Mouse (Mus musculus): ENCODE measurements around the gene 2410137M14Rik. TPM values are rescaled to one million over a fixed set of nuclear protein-coding genes. Genes with fewer than 3 reads are reported as not detected.

The 2410137M14Rik gene
- polyA plus RNA-seq, 1 experiment from 2014 or later = 0.36 TPM

- Histone ChIP-seq H3K9me3 (ENCODE audit: control insufficient read depth, low read length) (no peaks in the 10 kb centered on the region), H3K36me3 (ENCODE audit: control insufficient read depth, insufficient read depth, low read length) (no peaks in the 10 kb centered on the region), H3K27ac (ENCODE audit: low read depth, low read length) (peak within 1 kb of the TSS; percentile 78), H3K4me3 (ENCODE audit: low read length) (peak within 1 kb of the TSS; percentile 75), H3K4me2 (ENCODE audit: low read length) (peak within 1 kb of the TSS; percentile 88), H3K4me1 (ENCODE audit: control insufficient read depth, insufficient read depth, low read depth, low read length) (peaks cover 16% of the 10 kb centered on the region), H3K27me3 (replicated peaks; ENCODE audit: control insufficient read depth, insufficient read depth, low read length) (no peaks in the 10 kb centered on the region), H3K9ac (ENCODE audit: low read depth, low read length) (peak within 1 kb of the TSS; percentile 75)
- peak; percentile 98 for ATAC-seq
- under 1% methylated on average over 46 of the region's 46 CpGs for WGBS
Observed at GRCm38 (mm10) chr17:36957999-36958743, 22.9 kb downstream of the 2410137M14Rik start, which contains the start of the genes Znrd1 and Znrd1as. TSS of gene Znrd1 (minus strand) at chr17:36958559. TSS of gene Znrd1as (plus strand) at chr17:36958592.

- Histone ChIP-seq H3K36me3 (ENCODE audit: control insufficient read depth, insufficient read depth, low read length) (peaks cover 12% of the 10 kb centered on the region), H3K9ac (ENCODE audit: low read depth, low read length) (no peak overlapping the region), H3K27me3 (replicated peaks; ENCODE audit: control insufficient read depth, insufficient read depth, low read length) (no peaks in the 10 kb centered on the region), H3K4me1 (ENCODE audit: control insufficient read depth, insufficient read depth, low read depth, low read length) (peaks cover 16% of the 10 kb centered on the region), H3K9me3 (ENCODE audit: control insufficient read depth, low read length) (no peaks in the 10 kb centered on the region), H3K27ac (ENCODE audit: low read depth, low read length) (no peak overlapping the region), H3K4me3 (ENCODE audit: low read length) (no peak overlapping the region), H3K4me2 (ENCODE audit: low read length) (no peak overlapping the region)
- no peak for ATAC-seq
- WGBS = 97% methylated on average over 1 of the region's 1 CpGs
Observed at GRCm38 (mm10) chr17:36953062-36953461, 28.0 kb downstream of the 2410137M14Rik start.

GRCm38 (mm10) chr17:36952631-36953030, 28.4 kb downstream of the 2410137M14Rik start:
- H3K4me3 ChIP-seq (ENCODE audit: low read length) = no peak overlapping the region
- H3K9me3 ChIP-seq (ENCODE audit: control insufficient read depth, low read length) = no peaks in the 10 kb centered on the region
- no peak for ATAC-seq
- H3K4me2 ChIP-seq (ENCODE audit: low read length) = no peak overlapping the region
- H3K27ac ChIP-seq (ENCODE audit: low read depth, low read length) = no peak overlapping the region
- H3K27me3 ChIP-seq (replicated peaks; ENCODE audit: control insufficient read depth, insufficient read depth, low read length) = no peaks in the 10 kb centered on the region
- peaks cover 16% of the 10 kb centered on the region for H3K4me1 ChIP-seq (ENCODE audit: control insufficient read depth, insufficient read depth, low read depth, low read length)
- 93% methylated on average over 2 of the region's 2 CpGs for WGBS
- no peak overlapping the region for H3K9ac ChIP-seq (ENCODE audit: low read depth, low read length)
- H3K36me3 ChIP-seq (ENCODE audit: control insufficient read depth, insufficient read depth, low read length) = peaks cover 12% of the 10 kb centered on the region

- H3K4me2 ChIP-seq (ENCODE audit: low read length) = peak within 1 kb of the TSS; percentile 79
- H3K9ac ChIP-seq (ENCODE audit: low read depth, low read length) = peak within 1 kb of the TSS; percentile 79
- no peaks in the 10 kb centered on the region for H3K9me3 ChIP-seq (ENCODE audit: control insufficient read depth, low read length)
- H3K36me3 ChIP-seq (ENCODE audit: control insufficient read depth, insufficient read depth, low read length) = peaks cover 12% of the 10 kb centered on the region
- peak within 1 kb of the TSS; percentile 89 for H3K27ac ChIP-seq (ENCODE audit: low read depth, low read length)
- peak; percentile 96 for ATAC-seq
- no peaks in the 10 kb centered on the region for H3K27me3 ChIP-seq (replicated peaks; ENCODE audit: control insufficient read depth, insufficient read depth, low read length)
- 2% methylated on average over 36 of the region's 36 CpGs for WGBS
- peak within 1 kb of the TSS; percentile 81 for H3K4me3 ChIP-seq (ENCODE audit: low read length)
- peaks cover 19% of the 10 kb centered on the region for H3K4me1 ChIP-seq (ENCODE audit: control insufficient read depth, insufficient read depth, low read depth, low read length)
Observed at GRCm38 (mm10) chr17:36950981-36951947, 29.8 kb downstream of the 2410137M14Rik start, which contains the start of gene Ppp1r11. TSS of gene Ppp1r11 (minus strand) at chr17:36951741.

- Histone ChIP-seq H3K27me3 (replicated peaks; ENCODE audit: control insufficient read depth, insufficient read depth, low read length) (peaks cover 11% of the 10 kb centered on the region; the same call in 1 of the 2 replicates), H3K27ac (ENCODE audit: low read depth, low read length) (no peak overlapping the region), H3K4me3 (ENCODE audit: low read length) (no peak overlapping the region), H3K9ac (ENCODE audit: low read depth, low read length) (no peak overlapping the region), H3K4me1 (ENCODE audit: control insufficient read depth, insufficient read depth, low read depth, low read length) (peaks cover 23% of the 10 kb centered on the region), H3K4me2 (ENCODE audit: low read length) (no peak overlapping the region), H3K9me3 (ENCODE audit: control insufficient read depth, low read length) (no peaks in the 10 kb centered on the region), H3K36me3 (ENCODE audit: control insufficient read depth, insufficient read depth, low read length) (peaks cover 12% of the 10 kb centered on the region)
- WGBS = 96% methylated on average over 8 of the region's 8 CpGs
- no peak for ATAC-seq
Observed at GRCm38 (mm10) chr17:36949265-36949664, 31.8 kb downstream of the 2410137M14Rik start.

- peaks cover 12% of the 10 kb centered on the region for H3K36me3 ChIP-seq (ENCODE audit: control insufficient read depth, insufficient read depth, low read length)
- H3K4me2 ChIP-seq (ENCODE audit: low read length) = no peak overlapping the region
- H3K27me3 ChIP-seq (replicated peaks; ENCODE audit: control insufficient read depth, insufficient read depth, low read length) = peaks cover 14% of the 10 kb centered on the region
- H3K27ac ChIP-seq (ENCODE audit: low read depth, low read length) = no peak overlapping the region
- H3K4me3 ChIP-seq (ENCODE audit: low read length) = no peak overlapping the region
- no peak for ATAC-seq
- WGBS = 100% methylated on average over 1 of the region's 1 CpGs
- H3K9me3 ChIP-seq (ENCODE audit: control insufficient read depth, low read length) = no peaks in the 10 kb centered on the region
- peaks cover 24% of the 10 kb centered on the region for H3K4me1 ChIP-seq (ENCODE audit: control insufficient read depth, insufficient read depth, low read depth, low read length)
- H3K9ac ChIP-seq (ENCODE audit: low read depth, low read length) = no peak overlapping the region
Observed at GRCm38 (mm10) chr17:36948286-36948685, 32.8 kb downstream of the 2410137M14Rik start.

- Histone ChIP-seq H3K27ac (ENCODE audit: low read depth, low read length) (peak overlapping the region; percentile 84), H3K27me3 (replicated peaks; ENCODE audit: control insufficient read depth, insufficient read depth, low read length) (peaks cover 23% of the 10 kb centered on the region), H3K4me3 (ENCODE audit: low read length) (peak overlapping the region; percentile 52), H3K36me3 (ENCODE audit: control insufficient read depth, insufficient read depth, low read length) (peaks cover 12% of the 10 kb centered on the region), H3K4me2 (ENCODE audit: low read length) (peak overlapping the region; percentile 94), H3K9me3 (ENCODE audit: control insufficient read depth, low read length) (no peaks in the 10 kb centered on the region), H3K4me1 (ENCODE audit: control insufficient read depth, insufficient read depth, low read depth, low read length) (peaks cover 32% of the 10 kb centered on the region), H3K9ac (ENCODE audit: low read depth, low read length) (peak overlapping the region; percentile 78)
- WGBS = under 1% methylated on average over 53 of the region's 62 CpGs
- peak; percentile 73 for ATAC-seq
Observed at GRCm38 (mm10) chr17:36947051-36947819, 33.8 kb downstream of the 2410137M14Rik start.

GRCm38 (mm10) chr17:36944121-36944775, 36.8 kb downstream of the 2410137M14Rik start:
- no peak overlapping the region for H3K4me2 ChIP-seq (ENCODE audit: low read length)
- peaks cover 30% of the 10 kb centered on the region for H3K27me3 ChIP-seq (replicated peaks; ENCODE audit: control insufficient read depth, insufficient read depth, low read length)
- no peak for ATAC-seq

More at GRCm38 (mm10) chr17:36944121-36944775, 36.8 kb downstream of the 2410137M14Rik start:
- H3K4me1 ChIP-seq (ENCODE audit: control insufficient read depth, insufficient read depth, low read depth, low read length) = peaks cover 22% of the 10 kb centered on the region
- no peak overlapping the region for H3K27ac ChIP-seq (ENCODE audit: low read depth, low read length)
- WGBS = 31% methylated on average over 9 of the region's 9 CpGs
- no peak overlapping the region for H3K9ac ChIP-seq (ENCODE audit: low read depth, low read length)
- H3K9me3 ChIP-seq (ENCODE audit: control insufficient read depth, low read length) = no peaks in the 10 kb centered on the region
- peaks cover 10% of the 10 kb centered on the region for H3K36me3 ChIP-seq (ENCODE audit: control insufficient read depth, insufficient read depth, low read length)
- H3K4me3 ChIP-seq (ENCODE audit: low read length) = no peak overlapping the region

Data from hindbrain, embryonic 16.5 days (tissue).